Comparison of ENCODE assay signal across 8 mouse cellular contexts in the genomic region with DNA sequence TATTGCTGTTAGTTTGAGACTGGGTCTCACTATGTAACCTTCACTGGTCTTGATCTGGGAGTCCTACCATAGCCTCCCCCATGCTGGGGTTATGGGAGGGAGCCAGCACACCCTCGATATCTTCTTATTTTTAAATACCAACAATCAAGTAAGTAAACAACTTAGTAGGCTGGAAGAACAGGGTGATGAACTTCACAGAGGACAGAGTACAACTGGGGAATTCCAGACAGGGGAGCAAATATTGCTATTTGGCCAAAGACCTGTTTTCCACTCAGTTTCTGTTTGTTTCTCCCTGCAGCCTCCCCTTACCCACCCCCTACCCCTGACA. TPM values are rescaled to one million over a fixed set of nuclear protein-coding genes. Genes with fewer than 3 reads are reported as not detected.
DNase-seq lines count a peak whose midpoint lies in the region; ATAC-seq lines count a peak whose summit lies in the region.

No protein-coding gene starts in this region.

- no peaks in the 10 kb centered on the region for H3K27me3 ChIP-seq in neural tube, embryonic 11.5 days (ENCODE audit: control insufficient read depth, insufficient read depth, low read length)
- H3K27me3 ChIP-seq in liver, embryonic 12.5 days (replicated peaks), result no peaks in the 10 kb centered on the region

- no peak for ATAC-seq in neural tube, embryonic 11.5 days (ENCODE audit: insufficient read depth, low FRiP score, low TSS enrichment)
- ATAC-seq in liver, embryonic 12.5 days, result no peak

- H3K36me3 ChIP-seq in neural tube, embryonic 11.5 days (ENCODE audit: control insufficient read depth, insufficient read depth, low read length), result no peaks in the 10 kb centered on the region
- no peaks in the 10 kb centered on the region for H3K36me3 ChIP-seq in liver, embryonic 12.5 days

- DNase-seq in cerebellum, adult 9-10 months, result peak; percentile 72
- DNase-seq in cerebellum, postnatal 36 days, result no peak
- DNase-seq in neural tube, embryonic 11.5 days (ENCODE audit: low spot score), result no peak
- no peak for DNase-seq in neural tube, embryonic 10.5 days (ENCODE audit: extremely low spot score, low spot score)
- DNase-seq in frontal cortex, postnatal 14 days (ENCODE audit: low spot score in 2 of 2), result no peak
- DNase-seq in frontal cortex, postnatal 36 days (ENCODE audit: low spot score in 2 of 2), result no peak
- DNase-seq in thymus, postnatal 10 days (ENCODE audit: low spot score in 2 of 2), result no peak

- H3K4me1 ChIP-seq in neural tube, embryonic 11.5 days (ENCODE audit: control insufficient read depth, insufficient read depth, low read length), result peaks cover 8% of the 10 kb centered on the region
- H3K4me1 ChIP-seq in liver, embryonic 12.5 days, result peaks cover 43% of the 10 kb centered on the region

- H3K27ac ChIP-seq in neural tube, embryonic 11.5 days (ENCODE audit: low read depth, low read length), result 0 out of 2 replicates have a peak overlapping the region, but pooled peaks have one; percentile 4
- no peak overlapping the region for H3K27ac ChIP-seq in liver, embryonic 12.5 days

- peak overlapping the region; percentile 67; the same call in 1 of the 2 replicates for H3K9ac ChIP-seq in neural tube, embryonic 11.5 days (ENCODE audit: low read length)
- peak overlapping the region; percentile 72; the same call in 1 of the 2 replicates for H3K9ac ChIP-seq in liver, embryonic 12.5 days

- 83% methylated on average over 1 of the region's 1 CpGs for WGBS in neural tube, embryonic 11.5 days
- 40% methylated on average over 1 of the region's 1 CpGs for WGBS in liver, embryonic 12.5 days (ENCODE audit: insufficient replicate concordance)

- H3K4me3 ChIP-seq in neural tube, embryonic 11.5 days (ENCODE audit: low read depth, low read length), result peak overlapping the region; percentile 55
- peak overlapping the region; percentile 70 for H3K4me3 ChIP-seq in liver, embryonic 12.5 days

- H3K9me3 ChIP-seq in neural tube, embryonic 11.5 days (ENCODE audit: control insufficient read depth, low read length), result no peaks in the 10 kb centered on the region
- H3K9me3 ChIP-seq in liver, embryonic 12.5 days (replicated peaks), result no peaks in the 10 kb centered on the region

- H3K4me2 ChIP-seq in neural tube, embryonic 11.5 days (ENCODE audit: low read depth), result peak overlapping the region; percentile 82
- peak overlapping the region; percentile 94 for H3K4me2 ChIP-seq in liver, embryonic 12.5 days

RNA-seq across cellular contexts. Expression of gene 1600014C10Rik, which starts 1.4 kb away (rescaled TPM):
- 17.0 and 18.3 TPM in 2 replicates for polyA plus RNA-seq in neural tube, embryonic 11.5 days (2014; fragmentation: Nextera tagmentation; extraction: Ambion mirVana)
- polyA plus RNA-seq in liver, embryonic 12.5 days (2016; fragmentation: Nextera tagmentation; extraction: Ambion mirVana), result 7.0 and 7.5 TPM in 2 replicates

RNA-seq across cellular contexts. Expression of gene Plekhf1, which starts 43.4 kb away (rescaled TPM):
- 1.9 and 2.1 TPM in 2 replicates for polyA plus RNA-seq in neural tube, embryonic 11.5 days (2014; fragmentation: Nextera tagmentation; extraction: Ambion mirVana)
- polyA plus RNA-seq in liver, embryonic 12.5 days (2016; fragmentation: Nextera tagmentation; extraction: Ambion mirVana), result 0.45 and 0.55 TPM in 2 replicates
